Mouse (Mus musculus) T-helper 2 cell (primary cell): ENCODE data around the gene Gm5617.

ENCODE experiments used
- in situ Hi-C: fragments of 300-600 bp; cut with MboI, MseI; formaldehyde crosslinking; loops from one replicate; pipeline ENCODE4 v1.15.1; 2025; ENCODE audit warnings: high pct_unique_total_duplicates

Gm5617 gene

DNA sequence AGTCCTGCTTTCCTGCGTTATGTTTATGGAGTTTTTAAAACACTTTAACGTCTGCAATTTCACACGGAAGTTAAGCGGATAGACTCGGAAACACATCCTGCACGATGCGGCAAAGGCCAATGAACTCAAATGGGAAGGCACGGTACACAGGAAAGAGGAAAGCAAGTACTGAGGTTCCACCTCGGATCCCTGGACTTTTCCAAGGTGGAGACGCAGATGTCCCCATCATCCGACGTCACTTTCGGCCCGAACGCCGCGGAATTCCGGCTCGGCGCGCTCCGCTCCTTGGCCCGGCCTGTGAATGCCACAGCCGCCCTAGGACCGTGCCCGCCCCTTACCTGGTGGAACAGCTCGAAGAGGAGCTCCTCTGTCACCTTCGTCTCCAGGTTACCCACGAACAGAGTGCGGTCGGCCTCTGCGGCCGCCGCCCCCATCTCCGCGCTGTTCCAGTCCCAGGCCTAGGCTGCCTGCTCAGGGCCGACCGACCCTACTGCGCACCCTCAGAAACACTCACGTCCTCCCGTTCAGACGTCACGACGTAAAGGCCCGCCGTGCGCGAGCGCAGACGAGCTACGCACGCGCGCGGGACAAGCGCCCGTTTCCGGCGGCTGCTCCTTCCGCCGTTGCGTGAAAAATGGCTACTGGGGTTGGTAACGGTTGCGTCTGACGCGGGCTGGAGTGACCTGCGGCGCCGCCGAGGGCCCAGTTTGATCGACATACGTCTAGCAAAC, at the start of gene Gm5617, which contains the start of gene Rbm7:
Gene Gm5617 (plus strand): TSS at position 626 of the 731 bp plus-strand sequence.
Gene Rbm7 (minus strand): TSS at position 483 of the 731 bp plus-strand sequence.
- in situ Hi-C loops: loop anchor here (25.0 kb wide), 1 partner anchor 492 kb away; the partner anchor contains the start of gene Usp28

DNA sequence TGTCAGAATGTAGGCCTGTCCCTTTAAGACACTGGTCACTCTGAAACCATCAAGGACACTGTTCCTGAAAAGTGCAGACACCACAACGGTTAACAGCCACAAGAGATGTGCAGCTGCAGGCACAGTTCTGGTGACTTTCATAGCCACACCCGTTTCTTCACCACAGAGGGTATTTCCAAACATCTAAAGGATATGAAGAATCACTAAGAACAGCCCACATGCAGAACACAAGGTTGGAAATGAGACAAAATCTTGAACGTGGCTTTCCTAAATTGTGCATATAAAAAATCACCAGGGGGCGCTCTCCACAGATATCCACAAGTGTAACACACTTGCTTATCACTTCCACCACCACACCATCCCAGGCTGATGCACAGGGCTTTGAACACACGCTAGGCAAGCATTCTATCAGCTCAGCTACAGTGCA, 47.4 kb upstream of the Gm5617 start:
- in situ Hi-C loops: no loop called here

DNA sequence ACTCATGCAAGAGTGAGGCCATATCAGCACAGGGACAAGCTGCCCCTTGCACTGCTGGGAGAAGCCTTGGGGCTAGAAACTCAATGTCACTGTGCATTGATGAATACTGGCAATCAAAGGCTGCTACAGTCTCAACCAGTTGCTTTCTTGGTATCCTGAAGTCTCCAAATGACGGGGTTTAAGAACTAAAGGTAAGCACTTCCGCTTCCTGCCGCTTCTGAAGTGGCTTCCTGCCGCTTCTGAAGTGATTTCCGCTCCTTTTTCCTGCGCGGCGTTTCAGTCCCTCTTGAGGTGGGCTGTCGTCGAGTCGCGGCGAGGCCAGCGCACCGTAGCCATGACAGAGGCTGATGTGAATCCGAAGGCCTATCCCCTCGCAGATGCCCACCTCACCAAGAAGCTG, 45.2 kb upstream of the Gm5617 start:
- in situ Hi-C loops: loop anchor here (10.0 kb wide), 1 partner anchor 915 kb away; the partner anchor contains the start of gene Cadm1

DNA sequence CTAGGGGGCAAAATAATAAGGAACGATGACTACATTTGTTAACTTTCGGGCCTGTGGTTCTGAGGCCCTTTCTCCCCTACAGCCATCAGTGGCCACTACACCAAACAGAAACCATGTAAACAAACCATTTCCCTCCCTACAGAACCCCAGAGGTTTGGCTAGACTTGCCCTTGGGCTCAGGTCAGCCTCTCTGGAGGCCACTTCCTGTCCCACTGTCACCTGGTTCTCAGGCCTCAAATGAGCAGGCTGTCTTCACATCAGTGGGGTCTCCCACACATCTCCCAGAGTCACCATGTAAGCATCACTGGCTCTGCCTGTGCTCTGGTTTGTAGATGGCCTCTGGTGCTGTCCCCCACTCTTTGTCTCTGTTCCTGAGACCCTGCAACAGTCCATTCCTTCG, 39.3 kb upstream of the Gm5617 start:
- in situ Hi-C loops: loop anchor here (10.0 kb wide), 1 partner anchor 921 kb away; the partner anchor contains the start of gene Cadm1

DNA sequence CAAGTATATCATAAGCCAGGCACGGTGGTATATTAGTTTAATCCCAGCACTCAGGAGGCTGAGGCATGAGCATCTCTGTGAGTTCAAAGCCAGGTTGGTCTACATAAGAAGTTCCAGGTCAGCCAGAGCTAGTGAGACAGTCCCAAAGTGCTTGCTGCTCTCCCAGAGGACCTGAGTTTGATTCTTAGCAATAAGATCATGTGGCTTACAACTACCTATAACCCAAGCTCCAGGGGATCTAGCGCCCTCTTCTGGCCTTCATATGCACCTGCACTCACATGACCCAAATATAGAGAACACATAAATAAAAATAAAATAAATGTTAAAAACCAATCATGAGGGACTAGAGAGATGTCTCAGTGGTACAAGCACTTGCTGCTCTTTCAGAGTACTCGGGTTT, 36.4 kb upstream of the Gm5617 start:
- in situ Hi-C loops: loop anchor here (10.0 kb wide), 1 partner anchor 924 kb away; the partner anchor contains the start of gene Cadm1

DNA sequence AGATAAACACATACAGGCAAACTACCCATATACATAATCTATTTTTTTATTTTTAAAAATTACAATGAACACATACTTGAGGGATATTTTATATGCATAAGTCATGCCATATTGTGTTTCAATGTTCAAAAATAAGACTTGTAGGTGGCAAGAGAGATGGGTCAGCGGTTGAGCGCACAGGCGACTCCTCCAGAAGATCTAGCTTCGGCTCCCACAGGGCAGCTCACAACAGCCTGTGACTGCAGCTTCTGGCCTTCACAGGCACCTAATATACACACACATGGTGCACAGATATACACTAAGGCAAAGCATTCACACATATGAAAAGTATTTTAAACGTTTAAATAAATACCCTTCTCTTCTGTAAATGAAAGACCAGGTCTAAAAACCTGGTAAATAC, 35.9 kb upstream of the Gm5617 start:
- in situ Hi-C loops: loop anchor here (10.0 kb wide), 1 partner anchor 925 kb away; the partner anchor contains the start of gene Cadm1

DNA sequence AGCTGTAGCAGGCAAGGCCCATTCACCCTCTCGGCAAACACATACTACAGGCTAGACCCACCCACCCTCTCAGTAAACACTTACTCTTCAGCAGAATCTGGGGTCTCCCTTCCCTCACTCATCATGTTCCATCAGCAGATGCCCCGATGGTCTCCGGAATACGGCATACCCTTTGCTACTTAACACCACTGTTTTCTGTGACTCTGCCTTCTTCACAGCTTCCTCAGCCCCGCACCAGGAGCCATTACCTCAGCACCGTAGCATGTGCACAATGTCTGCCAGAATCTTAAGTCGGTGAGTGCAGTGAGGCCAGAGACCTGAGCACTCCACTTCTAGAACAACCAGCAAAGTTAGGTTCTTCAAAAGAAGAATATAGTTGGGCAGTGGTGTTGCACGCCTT, 34.5 kb upstream of the Gm5617 start:
- in situ Hi-C loops: loop anchor here (10.0 kb wide), 1 partner anchor 124 kb away; no protein-coding TSS in a partner anchor

DNA sequence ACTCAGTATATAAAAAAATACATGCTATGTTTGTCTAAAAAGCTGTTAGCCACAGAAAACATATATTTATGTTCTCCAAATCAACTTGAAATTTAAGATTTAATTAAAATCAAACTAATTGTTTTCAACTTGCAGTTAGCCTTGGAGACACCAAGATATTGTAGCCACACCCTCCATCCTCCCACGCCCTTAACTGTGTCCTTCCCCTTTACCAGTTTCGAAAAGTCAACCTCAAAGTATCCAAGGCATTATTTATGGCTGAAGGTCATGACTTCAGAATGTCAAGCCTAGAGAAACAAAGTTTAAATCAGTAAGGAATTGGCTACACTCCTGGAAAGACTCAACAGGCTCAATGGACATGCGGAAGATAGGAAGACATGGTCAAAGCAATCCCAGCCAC, 33.7 kb upstream of the Gm5617 start:
- in situ Hi-C loops: loop anchor here (10.0 kb wide), 1 partner anchor 123 kb away; no protein-coding TSS in a partner anchor

DNA sequence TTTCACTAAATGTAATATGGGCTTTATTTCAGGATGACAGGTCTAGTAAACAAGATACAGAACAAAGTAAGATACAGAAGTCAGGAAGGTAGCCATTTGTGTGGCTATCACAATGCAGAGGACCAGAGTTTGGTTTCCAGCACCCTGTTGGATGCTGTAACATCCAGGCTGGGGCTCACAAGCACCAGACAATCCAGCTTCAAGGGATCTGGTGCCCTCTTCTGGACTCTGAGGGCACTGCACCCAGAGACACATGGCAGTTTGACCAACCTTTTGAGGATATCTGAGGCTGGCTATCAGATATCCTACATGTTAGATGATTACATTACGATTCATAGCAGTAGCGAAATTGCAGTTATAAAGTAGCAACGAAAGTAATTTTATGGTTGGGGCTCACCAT, 29.6 kb upstream of the Gm5617 start:
- in situ Hi-C loops: loop anchor here (5.0 to 10.0 kb wide), 2 partner anchors 97 to 119 kb away; no protein-coding TSS in a partner anchor

DNA sequence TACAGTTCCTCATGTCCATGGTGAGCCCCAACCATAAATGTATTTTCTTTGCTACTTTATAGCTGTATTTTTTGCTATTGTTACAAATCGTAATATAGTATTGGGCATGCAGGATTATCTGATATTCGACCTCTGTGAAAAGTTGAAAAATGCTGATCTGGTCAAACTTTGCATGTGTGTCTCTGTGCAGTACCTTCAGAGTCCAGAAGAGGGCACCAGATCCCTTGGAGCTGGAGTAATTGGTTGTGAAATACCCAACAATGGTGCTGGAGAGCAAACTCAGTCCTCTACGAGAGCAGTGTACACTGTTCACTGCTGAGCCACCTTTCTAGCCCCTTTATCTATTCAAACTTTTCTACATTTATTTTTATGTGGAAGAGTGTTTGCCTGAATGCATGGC, 28.4 kb upstream of the Gm5617 start:
- in situ Hi-C loops: loop anchor here (5.0 to 10.0 kb wide), 2 partner anchors 95 to 118 kb away; no protein-coding TSS in a partner anchor

DNA sequence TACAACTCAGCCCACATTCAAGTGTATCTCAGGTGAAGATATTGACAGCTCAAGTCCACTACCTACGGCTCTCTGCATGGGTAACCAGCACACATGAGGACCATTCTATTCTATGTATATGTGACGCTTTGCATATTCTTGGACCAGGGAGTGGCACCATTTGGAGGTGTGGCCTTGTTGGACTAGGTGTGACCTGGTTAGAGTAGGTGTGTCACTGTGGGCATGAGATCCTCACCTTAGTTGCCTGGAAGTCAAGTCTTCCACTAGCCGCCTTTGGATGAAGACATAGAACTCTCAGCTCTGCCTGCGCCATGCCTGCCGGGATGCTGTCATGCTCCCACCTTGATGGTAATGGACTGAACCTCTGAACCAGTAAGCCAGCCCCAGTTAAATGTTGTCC, 27.8 kb upstream of the Gm5617 start:
- in situ Hi-C loops: loop anchor here (5.0 to 10.0 kb wide), 2 partner anchors 95 to 117 kb away; no protein-coding TSS in a partner anchor

DNA sequence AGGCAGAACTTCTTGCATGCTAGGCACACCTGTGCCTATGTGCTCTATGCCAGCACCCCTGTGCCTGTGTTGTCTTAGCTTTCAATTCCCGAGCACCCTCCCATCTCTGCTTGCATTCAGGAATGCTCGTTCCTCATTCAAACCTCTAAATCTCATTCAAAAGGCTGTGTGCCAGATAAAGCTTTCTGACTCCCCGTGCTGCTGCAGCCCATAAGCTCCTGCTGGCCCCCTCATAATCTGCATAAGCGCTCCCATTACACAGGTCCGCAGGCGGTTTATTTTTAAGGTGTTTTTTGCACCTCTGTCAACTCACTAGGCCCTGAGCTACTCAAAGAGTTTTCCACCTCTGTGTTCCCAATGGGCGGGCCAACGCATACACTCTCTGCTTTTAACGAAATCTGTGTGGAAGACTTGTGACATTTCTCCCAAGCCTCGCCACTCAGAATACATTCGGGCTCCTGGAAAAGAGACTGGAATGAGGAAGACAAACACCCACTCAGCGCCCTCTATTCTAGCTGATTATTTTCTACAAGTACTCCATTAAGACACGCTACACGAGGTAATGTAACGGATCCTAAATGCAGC, 22.7 kb upstream of the Gm5617 start:
- in situ Hi-C loops: no loop called here

DNA sequence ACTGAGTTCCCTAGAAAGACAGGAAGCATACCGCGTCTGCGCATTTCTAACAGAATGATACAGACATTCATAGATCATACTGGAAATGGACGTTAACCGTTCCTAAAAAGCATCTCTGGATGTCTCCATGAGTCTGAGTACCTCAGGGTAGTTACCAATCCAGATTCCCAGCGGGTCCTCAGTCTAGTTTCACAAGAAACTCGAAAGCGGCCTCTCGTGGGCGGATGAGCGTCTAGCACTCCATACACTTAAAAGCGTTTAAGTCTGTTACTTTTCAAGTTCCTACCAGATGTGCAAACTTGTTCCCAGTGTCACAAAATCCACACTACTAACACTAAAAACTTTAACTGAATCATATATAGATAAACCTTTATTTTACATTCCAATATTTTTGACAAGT, 22.1 kb upstream of the Gm5617 start:
- in situ Hi-C loops: no loop called here

DNA sequence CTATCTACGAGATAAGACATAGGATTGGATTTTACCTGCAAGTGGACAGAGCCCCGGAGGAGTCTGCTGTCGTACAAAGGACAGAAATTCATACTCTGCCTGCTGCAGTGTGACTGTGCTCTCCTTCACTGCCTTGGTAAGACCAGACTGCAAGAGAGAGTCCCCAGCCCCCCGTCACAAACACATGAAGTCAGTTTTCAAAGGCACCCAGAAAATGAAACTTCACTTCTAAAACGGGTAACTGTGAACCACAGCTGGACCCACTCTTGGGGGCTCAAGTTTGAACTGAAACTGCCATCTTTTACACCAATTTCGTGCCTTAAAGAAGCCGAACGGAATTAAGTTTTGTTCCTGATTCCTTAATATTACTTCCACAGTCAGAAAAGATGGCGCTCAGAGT, 20.9 kb upstream of the Gm5617 start:
- in situ Hi-C loops: no loop called here

DNA sequence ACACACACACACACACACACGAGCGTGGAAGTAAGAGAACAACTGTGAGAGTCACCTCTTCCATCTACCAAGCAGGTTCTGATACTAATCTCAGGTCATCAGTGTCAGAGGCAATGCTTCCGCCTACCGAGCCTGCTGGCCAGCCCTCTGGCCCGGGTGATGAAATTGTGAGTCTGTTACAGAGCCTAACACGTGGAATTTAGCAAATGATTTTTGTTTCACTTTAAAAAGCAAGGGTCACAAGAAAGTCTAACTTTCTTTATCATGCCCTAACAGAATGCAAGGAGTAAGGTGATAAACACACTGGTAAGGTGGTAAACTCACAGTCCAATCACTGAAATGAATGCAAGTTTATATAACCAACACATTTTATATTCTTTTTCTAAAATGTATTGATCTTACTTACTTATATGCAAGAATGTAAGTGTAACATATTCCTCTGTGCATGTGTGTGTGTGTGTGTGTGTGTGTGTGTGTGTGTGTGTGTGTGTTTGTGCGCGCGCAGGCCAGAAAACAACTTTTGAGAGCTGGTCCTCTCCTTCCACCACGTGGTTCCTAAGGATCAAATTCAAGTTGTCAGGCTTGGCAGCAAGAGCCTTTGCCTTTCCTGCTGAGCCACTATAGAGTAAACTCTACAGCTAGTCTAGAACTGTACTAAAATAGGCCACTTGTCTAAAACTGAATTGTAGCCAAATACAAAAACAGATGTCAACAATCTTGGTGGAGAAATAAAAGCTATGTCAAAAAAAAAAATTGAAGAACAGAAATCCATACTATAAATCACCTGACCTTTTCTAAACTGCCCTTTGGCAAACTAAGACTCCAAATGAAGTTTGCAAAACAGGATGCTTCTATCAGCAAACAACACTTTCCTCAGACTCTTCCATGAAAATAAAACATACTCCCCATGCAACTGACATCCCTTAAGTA, 18.7 kb upstream of the Gm5617 start:
- in situ Hi-C loops: loop anchor here (25.0 kb wide), 1 partner anchor 511 kb away; the partner anchor contains the start of gene Usp28

DNA sequence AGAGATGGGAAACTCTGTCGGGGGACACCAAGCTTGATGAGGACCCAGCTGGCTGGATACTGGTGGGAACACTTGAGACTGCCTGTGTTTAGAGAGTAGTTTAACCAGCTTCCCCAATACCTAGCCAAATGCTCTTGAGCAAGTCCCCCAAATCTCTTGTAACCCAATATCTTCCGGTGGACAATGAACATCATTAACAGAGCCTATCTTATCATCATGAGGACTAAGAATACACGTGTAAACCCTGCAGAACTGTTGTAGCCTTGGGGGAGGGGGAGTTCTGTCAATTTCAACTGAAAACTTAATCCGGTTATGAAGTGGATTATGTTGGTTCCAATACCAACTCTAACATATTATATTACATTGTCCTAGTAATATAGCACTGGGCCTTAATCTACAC, 16.4 kb upstream of the Gm5617 start:
- in situ Hi-C loops: loop anchor here (25.0 kb wide), 1 partner anchor 508 kb away; the partner anchor contains the start of gene Usp28

DNA sequence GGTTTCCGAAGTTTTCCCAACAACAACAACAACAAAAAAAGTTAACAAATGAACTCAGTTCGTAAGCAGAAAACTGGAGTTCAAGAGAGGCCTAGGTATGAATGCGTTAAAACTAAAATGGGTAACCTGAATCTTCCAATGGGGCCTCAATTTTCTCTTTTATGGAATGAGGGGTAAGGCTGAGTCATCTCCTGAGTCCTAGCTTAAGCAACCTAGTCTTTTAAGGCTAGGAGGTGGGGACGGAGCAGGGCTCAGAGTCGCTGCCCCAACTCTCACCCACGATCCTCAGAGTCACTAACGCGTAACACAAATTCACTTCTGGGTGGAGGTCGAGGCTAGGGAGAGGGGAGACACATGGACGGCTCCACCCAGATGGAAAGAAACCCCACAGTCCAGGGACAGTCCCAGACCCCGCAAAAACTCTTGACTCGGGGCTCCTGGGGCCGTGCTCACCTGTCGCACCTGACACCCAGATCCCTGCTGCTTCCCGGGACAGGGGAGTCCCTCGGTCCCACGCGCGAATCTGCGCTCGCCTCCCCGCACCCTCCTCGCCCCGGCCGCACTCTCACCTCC, 15.3 kb upstream of the Gm5617 start:
- in situ Hi-C loops: loop anchor here (25.0 kb wide), 1 partner anchor 507 kb away; the partner anchor contains the start of gene Usp28

DNA sequence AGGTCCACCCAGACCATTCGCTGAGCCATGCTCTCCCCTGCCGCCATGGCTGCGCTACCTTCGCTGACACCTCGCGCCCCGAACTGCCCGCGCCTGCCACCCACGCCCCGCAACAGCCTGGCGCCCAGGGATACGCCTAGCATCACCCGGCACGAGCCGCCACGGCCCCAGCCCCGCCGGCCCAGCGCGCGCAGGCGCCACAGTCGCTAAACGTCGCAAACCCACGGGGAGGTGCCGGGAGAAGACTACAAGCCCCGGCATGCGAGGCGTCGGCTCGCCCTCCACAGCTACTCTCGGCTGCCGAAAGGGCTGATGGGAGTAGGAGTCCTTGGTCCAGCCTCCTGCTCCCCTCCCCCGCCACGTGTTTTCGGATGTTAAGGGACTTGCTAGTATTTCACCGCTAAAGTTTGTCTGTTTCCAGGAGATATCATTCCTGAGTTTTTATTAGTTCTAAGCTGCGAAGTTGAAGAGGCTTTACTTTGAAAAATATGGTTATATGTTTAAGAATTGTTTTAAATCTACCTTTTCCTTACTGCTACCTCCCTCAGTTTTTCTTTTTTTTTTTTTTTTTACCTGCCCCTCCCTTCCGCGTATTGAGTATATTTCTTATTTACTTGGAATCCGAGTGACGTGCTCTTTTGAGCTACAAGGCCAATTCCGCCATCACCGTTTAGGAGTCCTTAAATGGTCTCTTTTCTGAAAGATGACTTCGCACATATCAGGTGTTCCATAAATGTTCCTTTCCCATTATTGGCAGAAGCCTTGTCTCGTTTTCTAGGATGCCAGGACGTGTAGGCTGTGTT, 14.6 kb upstream of the Gm5617 start, which contains the start of gene Rexo2:
Gene Rexo2 (minus strand): TSS at position 213 of the 803 bp plus-strand sequence.
- in situ Hi-C loops: loop anchor here (25.0 kb wide), 1 partner anchor 507 kb away; the partner anchor contains the start of gene Usp28
